Mouse (Mus musculus): ENCODE measurements at regions not wholly inside any gene's neighbourhood (a gene's known extent, or its start where the extent isn't known, plus 50 kb on each side); places are given as distances from the start of the nearest gene placed in this dataset.

GRCm38 (mm10) chr9:116500951-116501350 is 325.8 kb upstream of the Tgfbr2 start:
- TF ChIP-seq POLR2A (IDR thresholded peaks at IDR 0.05; ENCODE audit: insufficient read depth, low read depth, low read length) (no peak), CTCF (IDR thresholded peaks at IDR 0.05) (no peak)

Data from heart, adult 2 months (tissue).